Mouse (Mus musculus) heart, postnatal 36 days (tissue): ENCODE results near the gene Ubfd1. TPM values are rescaled to one million over a fixed set of nuclear protein-coding genes. Genes with fewer than 3 reads are reported as not detected.
A peak's percentile ranks its signal among the peaks of the same experiment; 100 is the strongest.

Experiments
- DNase-seq, 2 experiments: peaks; one replicate each; pipeline ENCODE4 v3.0.0; 2021 to 2022
- intact Hi-C: fragments of 180-260 bp; cut with DNase I; formaldehyde crosslinking; loops from one replicate; pipeline ENCODE4 v1.15.1; 2025
- total RNA-seq, 2 experiments: library from RNA; stranded (reverse); gene quantifications; 2 replicates each; pipeline ENCODE4 v1.2.3; 2021

Ubfd1 gene
- total RNA-seq, result 10 to 100 TPM; 34.7 to 36.0 TPM

DNA sequence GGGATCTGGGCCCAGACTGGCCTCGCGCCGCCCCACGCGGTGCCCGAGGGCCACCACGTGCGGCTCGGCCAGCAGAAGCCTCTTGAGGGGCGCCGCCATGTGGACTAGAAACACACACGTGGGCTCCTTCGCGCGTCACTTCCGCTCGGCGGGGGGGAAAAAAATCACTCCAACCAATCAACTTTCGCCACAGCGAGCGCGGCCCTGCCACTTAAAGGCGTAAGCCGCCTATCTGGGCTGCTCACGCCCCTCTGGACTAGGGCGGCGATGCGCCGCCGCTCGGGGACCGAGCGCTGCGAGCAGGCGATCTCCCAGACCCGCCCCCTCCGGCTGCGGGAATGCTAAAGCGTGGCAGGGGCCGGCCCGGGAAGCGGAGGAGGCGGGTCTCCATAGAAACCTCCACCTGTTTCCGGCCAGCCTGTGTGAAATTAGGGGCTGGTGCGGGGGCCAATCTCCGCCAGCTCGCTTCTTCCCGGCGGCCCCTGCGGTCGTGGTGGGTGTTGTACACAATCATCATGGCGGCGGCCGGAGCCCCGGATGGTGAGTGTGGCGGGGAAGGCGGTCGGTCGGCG, at the start of gene Ubfd1, which contains the start of gene Ears2:
Gene Ubfd1 (plus strand): TSS at position 231 of the 572 bp plus-strand sequence.
Gene Ears2 (minus strand): TSS at position 319 of the 572 bp plus-strand sequence.
- intact Hi-C loops, result loop anchor here (2.0 to 5.0 kb wide), 4 partner anchors 34 to 360 kb away; partner anchors contain the start of genes Cog7, Dctn5, Ndufab1 and Palb2

DNA sequence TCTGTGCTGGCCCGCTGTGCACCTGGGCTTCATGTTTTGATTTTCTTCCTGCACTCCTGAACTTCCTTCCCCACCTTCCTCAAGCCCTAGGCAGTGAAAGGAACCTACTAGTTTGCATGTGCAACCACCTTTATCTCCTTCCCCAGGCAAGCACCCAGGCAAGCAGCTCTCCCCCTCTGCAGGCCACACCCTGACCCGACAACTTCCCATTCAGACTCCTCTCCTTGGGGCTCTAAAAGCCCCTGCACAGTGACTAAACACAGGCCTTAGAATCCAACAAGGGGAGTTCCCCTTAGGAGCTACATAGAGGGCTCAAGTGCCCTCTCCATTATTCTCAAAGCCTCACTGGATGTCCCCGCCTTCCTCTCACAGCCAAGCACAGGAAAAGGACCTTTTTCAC, 48.7 kb upstream of the Ubfd1 start:
- DNase-seq, result no peak
- intact Hi-C loops, result no loop called here

More for the DNA sequence above, at the start of gene Ubfd1, which contains the start of gene Ears2:
- DNase-seq, result peak; percentile 94 to 98

DNA sequence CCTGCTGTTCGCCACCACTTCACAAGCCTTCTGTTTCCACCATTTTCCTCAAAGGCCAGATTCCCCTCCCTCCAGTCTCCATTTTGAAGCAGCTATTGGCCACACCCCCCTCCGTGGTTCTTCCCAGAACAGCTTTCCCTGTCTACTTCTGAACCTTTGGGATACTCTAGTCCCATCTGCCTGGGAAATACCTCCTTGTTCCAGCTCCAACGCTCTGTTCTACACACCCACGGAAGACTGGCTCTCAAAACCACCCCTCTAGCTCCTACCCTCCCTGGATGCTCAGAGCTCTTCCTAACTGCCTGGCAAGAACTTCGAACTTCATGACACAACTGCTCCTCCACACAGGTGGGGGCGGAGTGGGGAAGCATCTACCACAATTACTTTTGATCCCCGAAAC, 48.0 kb upstream of the Ubfd1 start:
- DNase-seq, result no peak
- intact Hi-C loops, result no loop called here

- peak; percentile 13 to 21 for DNase-seq
- intact Hi-C loops, result loop anchor here (2.0 kb wide), 2 partner anchors 39 to 81 kb away; partner anchors contain the start of genes Cog7 and Ndufab1
Observed at GRCm38 (mm10) chr7:122020273-122020666, 46.7 kb upstream of the Ubfd1 start.

- peak; percentile 90 for DNase-seq
- intact Hi-C loops, result loop anchor here (2.0 kb wide), 2 partner anchors 40 to 80 kb away; partner anchors contain the start of genes Cog7 and Ndufab1
Observed at GRCm38 (mm10) chr7:122020667-122021354, 46.2 kb upstream of the Ubfd1 start, which contains the start of gene Gga2. Gene Gga2, minus strand, starts transcription at chr7:122021222.

GRCm38 (mm10) chr7:122022131-122022530, 44.8 kb upstream of the Ubfd1 start:
- DNase-seq, result no peak
- intact Hi-C loops, result no loop called here

DNA sequence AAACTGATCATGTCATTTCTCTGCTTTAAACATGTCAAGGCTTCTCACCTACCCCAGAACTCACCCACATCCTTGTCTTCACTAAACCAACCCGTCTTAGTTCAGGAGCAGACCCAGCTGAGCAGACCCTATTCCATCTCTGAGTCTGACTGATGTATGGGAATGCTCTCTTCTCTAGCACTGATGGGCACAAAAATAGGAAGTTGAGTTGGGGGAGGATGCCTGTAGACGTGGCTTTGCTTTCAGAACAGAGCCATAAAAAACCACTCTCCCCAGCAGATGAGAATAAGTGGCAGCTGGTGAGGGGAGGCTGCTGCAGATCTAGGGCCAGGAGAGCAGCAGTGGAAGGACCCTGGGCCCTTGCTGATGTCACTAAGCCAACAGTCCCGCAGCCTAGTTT, 33.6 kb upstream of the Ubfd1 start:
- intact Hi-C loops, result no loop called here
- no peak for DNase-seq

GRCm38 (mm10) chr7:122034348-122034747, 32.6 kb upstream of the Ubfd1 start:
- intact Hi-C loops, result loop anchor here (2.0 kb wide), 2 partner anchors 66 to 162 kb away; partner anchors contain the start of gene Ndufab1
- peak; percentile 18 to 25 for DNase-seq

DNA sequence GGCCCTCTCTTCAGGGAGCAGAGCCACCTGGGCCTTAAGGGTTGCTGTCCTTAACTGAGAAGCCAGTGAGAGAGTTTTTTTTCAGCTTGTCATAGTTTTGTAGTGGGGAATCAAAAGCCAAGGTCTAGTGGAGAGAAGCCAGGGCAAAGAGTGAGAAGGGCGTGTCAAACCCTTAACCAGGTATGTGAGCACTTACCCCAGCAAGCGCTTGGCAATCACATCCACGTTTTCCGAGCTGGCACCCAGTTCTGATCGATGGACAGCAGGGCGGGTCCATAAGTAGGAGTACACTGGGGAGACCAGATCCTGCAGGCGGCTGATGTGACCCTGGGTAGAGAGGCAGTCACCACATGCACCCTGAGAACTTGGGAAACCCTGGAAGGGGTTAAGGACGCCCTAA, 22.9 kb upstream of the Ubfd1 start:
- intact Hi-C loops, result no loop called here
- no peak for DNase-seq

DNA sequence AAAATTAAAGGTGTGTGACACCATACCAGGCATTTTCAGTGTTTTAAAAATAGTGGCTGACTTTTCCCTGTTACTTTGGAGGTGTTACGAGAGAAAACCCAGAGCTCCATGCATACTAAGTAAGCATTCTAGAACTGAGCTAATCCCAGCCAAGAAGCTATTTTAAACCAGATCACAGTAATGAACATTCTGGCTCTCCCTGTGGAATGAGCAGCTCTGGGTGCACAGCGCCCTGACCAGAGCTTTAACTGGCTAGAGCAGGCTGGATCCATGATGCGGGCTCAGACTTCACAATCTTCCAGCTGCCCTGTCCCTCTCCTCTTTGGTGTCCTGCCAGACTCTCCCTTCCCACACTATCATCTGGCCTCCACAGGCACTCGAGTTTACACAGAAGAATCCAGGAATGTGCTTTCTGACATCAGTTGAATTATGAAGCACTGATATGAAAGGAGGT, 21.8 kb upstream of the Ubfd1 start:
- intact Hi-C loops, result no loop called here

DNA sequence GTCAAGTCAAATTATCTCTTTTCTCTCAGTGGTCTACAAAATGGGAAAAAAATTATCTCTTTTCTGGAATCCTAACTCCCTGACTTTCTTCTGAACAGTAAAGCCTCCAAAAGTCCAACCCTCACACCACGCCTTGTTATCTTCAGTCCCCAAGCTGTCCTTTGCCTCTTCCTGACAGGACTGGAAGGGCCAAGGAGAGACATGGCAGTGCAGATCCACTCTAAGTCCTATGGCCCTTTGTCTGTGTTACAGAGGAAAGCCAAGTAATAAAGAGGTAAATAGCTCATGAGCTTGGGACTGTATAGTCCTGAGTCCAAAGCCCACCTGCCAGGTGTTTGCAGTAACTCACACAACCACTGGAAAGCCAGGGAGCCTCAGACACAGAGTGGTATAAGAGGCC, 21.3 kb upstream of the Ubfd1 start:
- intact Hi-C loops, result no loop called here
- DNase-seq, result no peak

More for the DNA sequence above, 21.8 kb upstream of the Ubfd1 start:
- peak; percentile 28 to 45 for DNase-seq

GRCm38 (mm10) chr7:122046813-122047212, 20.2 kb upstream of the Ubfd1 start:
- no peak for DNase-seq
- intact Hi-C loops, result no loop called here

- intact Hi-C loops, result no loop called here
- DNase-seq, result no peak
Observed at GRCm38 (mm10) chr7:122048191-122048590, 18.8 kb upstream of the Ubfd1 start.

- no peak for DNase-seq
- intact Hi-C loops, result no loop called here
Observed at GRCm38 (mm10) chr7:122050834-122051233, 16.1 kb upstream of the Ubfd1 start.

DNA sequence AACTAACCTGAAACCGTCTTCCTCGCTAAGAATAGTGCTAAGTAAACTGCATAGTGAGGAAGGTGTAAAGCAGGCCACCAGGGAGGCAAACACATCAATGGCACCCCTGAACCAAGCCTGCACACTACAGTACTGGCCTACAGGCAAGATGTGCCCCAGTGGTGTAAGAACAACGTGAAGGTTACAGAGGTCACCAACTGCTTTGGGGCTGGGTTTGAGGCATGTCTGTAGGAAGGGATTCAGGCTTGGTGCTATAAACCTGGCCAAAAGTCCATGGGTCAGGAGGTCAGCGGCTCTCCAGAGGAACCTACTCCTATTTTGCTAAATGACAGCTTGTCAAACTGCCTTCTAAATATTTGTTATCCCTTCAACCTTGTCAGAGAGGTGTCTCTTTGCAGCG, 10.3 kb upstream of the Ubfd1 start:
- intact Hi-C loops, result no loop called here
- DNase-seq, result no peak

DNA sequence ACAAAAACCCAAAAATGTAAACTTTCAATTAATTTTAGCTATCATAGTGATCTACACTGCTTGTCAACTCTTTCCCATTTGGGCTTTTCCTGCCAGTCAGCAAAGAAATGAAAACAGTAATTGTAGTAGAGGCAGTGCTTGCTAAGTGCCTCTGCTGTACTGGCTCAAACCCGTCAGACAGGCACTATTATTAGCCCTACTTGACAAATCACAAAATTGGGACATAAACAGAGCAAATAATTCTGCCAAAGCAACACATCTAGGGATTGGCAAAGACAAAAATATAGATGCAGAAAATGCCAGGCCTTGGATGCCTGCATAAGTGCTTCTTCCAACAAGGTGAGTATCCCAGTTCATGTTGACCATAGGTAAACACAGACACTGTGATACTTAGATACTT, 1.3 kb upstream of the Ubfd1 start:
- intact Hi-C loops, result loop anchor here (2.0 to 5.0 kb wide), 4 partner anchors 35 to 358 kb away; partner anchors contain the start of genes Cog7, Dctn5, Ndufab1 and Palb2
- DNase-seq, result no peak

DNA sequence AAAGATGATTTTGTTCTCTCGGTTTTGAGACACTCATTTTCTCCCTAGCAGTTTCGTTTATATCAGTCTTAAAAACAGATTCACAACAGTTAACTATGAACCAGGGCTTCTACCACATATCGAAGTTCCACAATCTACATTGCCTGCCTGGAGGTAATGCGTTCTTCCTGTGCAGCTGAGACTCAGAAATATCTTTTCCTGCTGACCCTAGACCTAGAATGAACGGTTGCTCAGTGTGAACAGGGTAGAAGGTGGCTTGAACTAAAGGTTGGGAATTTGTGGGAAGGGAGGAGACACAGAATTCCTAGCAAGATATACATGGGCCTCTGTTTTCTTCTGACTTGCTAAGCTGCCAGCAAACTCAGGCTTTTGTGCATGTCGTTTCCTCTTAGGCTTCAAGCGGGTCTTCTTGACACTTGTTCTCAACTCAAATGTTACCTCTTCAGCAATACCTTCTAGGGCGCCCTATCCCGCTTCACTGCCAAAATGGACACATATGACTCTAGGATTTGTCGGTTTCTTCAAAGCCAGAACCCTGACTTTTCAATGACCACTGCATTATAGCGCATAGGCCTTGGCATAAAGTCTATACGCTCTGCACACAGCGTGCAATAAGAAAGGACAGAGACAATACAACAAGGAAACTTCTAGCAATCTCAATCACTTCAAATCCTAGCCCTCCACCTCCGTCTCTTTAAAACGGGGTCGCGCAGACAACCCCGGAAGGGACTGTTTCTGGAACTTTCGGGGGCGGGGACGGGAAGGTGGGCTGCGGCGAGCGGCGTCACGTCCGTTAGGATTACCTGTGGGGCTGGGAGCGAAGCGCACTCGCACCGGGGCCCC, 652 bp upstream of the Ubfd1 start:
- intact Hi-C loops, result loop anchor here (2.0 to 5.0 kb wide), 4 partner anchors 34 to 359 kb away; partner anchors contain the start of genes Cog7, Dctn5, Ndufab1 and Palb2
- DNase-seq, result no peak

- DNase-seq, result no peak
- intact Hi-C loops, result loop anchor here (2.0 to 5.0 kb wide), 4 partner anchors 33 to 360 kb away; partner anchors contain the start of genes Cog7, Dctn5, Ndufab1 and Palb2
Observed at GRCm38 (mm10) chr7:122067517-122068381, 774 bp downstream of the Ubfd1 start.

- DNase-seq, result no peak
- intact Hi-C loops, result no loop called here
Observed at GRCm38 (mm10) chr7:122074374-122074773, 7.4 kb downstream of the Ubfd1 start.
